Mouse (Mus musculus): Measurements from ENCODE around the gene Camk2d. TPM values are rescaled to one million over a fixed set of nuclear protein-coding genes. Genes with fewer than 3 reads are reported as not detected.
A peak's percentile ranks its signal among the peaks of the same experiment; 100 is the strongest.

Camk2d gene
- 11.7 and 13.0 TPM in 2 replicates for polyA plus RNA-seq (2016; fragmentation: Nextera tagmentation; extraction: Ambion mirVana)

- WGBS = under 1% methylated on average over 16 of the region's 16 CpGs
Observed at GRCm38 (mm10) chr3:126596086-126596485, at the start of gene Camk2d. Gene Camk2d, plus strand, starts transcription at chr3:126596302.

DNA sequence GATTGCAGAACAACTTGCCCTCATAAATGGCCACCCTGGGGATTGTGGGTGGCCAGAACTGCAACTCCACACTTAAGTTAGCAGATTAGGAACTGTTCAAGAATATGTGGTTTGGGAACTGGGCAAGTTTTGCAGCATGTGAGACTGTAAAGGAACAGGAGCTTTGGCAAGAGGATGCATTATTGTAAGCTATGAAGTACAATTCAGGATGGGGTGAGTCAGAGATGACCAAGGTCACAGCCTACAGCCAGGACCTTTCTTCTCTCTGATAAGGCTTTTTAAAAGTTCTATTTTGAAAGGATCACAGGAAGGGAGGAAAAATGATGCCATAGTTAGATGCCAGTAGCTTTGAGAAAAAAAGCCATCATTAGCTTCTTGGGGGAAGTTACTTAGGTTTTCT, 48.2 kb upstream of the Camk2d start:
- Histone ChIP-seq H3K27me3 (ENCODE audit: low read depth, poor library complexity, severe bottlenecking) (no peaks in the 10 kb centered on the region), H3K9me3 (replicated peaks) (no peaks in the 10 kb centered on the region), H3K27ac (replicated peaks) (no peak overlapping the region), H3K4me1 (no peaks in the 10 kb centered on the region), H3K36me3 (no peaks in the 10 kb centered on the region), H3K4me3 (no peak overlapping the region)
- no peak for DNase-seq (ENCODE audit: low spot score)

More at GRCm38 (mm10) chr3:126596086-126596485, at the start of gene Camk2d:
- Histone ChIP-seq H3K4me3 (peak within 1 kb of the TSS; percentile 71), H3K36me3 (no peaks in the 10 kb centered on the region), H3K27me3 (ENCODE audit: low read depth, poor library complexity, severe bottlenecking) (peaks cover 13% of the 10 kb centered on the region; the same call in 1 of the 2 replicates), H3K4me1 (peaks cover 10% of the 10 kb centered on the region), H3K9me3 (replicated peaks) (no peaks in the 10 kb centered on the region), H3K27ac (replicated peaks) (peak within 1 kb of the TSS; percentile 94)
- DNase-seq (ENCODE audit: low spot score) = peak; percentile 95

- H3K36me3 ChIP-seq = no peaks in the 10 kb centered on the region
- WGBS = 90% methylated on average over 2 of the region's 2 CpGs
- H3K9me3 ChIP-seq (replicated peaks) = no peaks in the 10 kb centered on the region
- no peaks in the 10 kb centered on the region for H3K4me1 ChIP-seq
- H3K27ac ChIP-seq (replicated peaks) = no peak overlapping the region
- H3K27me3 ChIP-seq (ENCODE audit: low read depth, poor library complexity, severe bottlenecking) = no peaks in the 10 kb centered on the region
- no peak for DNase-seq (ENCODE audit: low spot score)
- H3K4me3 ChIP-seq = no peak overlapping the region
Observed at GRCm38 (mm10) chr3:126563646-126564045, 32.5 kb upstream of the Camk2d start.

GRCm38 (mm10) chr3:126570628-126571027, 25.5 kb upstream of the Camk2d start:
- Histone ChIP-seq H3K4me1 (no peaks in the 10 kb centered on the region), H3K4me3 (no peak overlapping the region), H3K36me3 (no peaks in the 10 kb centered on the region), H3K27me3 (ENCODE audit: low read depth, poor library complexity, severe bottlenecking) (no peaks in the 10 kb centered on the region), H3K27ac (replicated peaks) (no peak overlapping the region), H3K9me3 (replicated peaks) (no peaks in the 10 kb centered on the region)
- no peak for DNase-seq (ENCODE audit: low spot score)
- 91% methylated on average over 1 of the region's 1 CpGs for WGBS

DNA sequence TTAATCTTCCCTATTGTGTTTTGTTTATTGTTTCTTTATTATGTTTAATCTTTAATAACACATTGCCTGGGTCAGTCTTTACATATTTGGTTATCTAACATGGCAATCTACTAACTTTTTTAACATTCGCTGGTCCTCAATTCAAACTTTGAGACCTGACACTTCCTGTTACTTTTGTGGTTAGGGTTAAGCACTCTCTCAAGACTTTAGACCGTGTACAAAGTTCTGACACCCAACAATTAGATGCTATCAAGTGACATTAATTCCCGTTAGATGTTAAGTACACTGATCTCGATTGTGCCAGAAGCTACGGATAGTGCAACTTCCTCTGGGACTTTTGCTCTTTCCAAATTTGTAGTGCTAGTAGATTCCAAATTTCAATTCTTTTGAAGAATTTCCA, 23.2 kb upstream of the Camk2d start:
- no peaks in the 10 kb centered on the region for H3K27me3 ChIP-seq (ENCODE audit: low read depth, poor library complexity, severe bottlenecking)
- H3K36me3 ChIP-seq = no peaks in the 10 kb centered on the region
- H3K4me3 ChIP-seq = no peak overlapping the region
- H3K4me1 ChIP-seq = no peaks in the 10 kb centered on the region
- DNase-seq (ENCODE audit: low spot score) = no peak
- H3K27ac ChIP-seq (replicated peaks) = no peak overlapping the region
- 88% methylated on average over 5 of the region's 5 CpGs for WGBS
- no peaks in the 10 kb centered on the region for H3K9me3 ChIP-seq (replicated peaks)

GRCm38 (mm10) chr3:126575927-126576326, 20.2 kb upstream of the Camk2d start:
- Histone ChIP-seq H3K27ac (replicated peaks) (no peak overlapping the region), H3K4me1 (no peaks in the 10 kb centered on the region), H3K4me3 (no peak overlapping the region), H3K27me3 (ENCODE audit: low read depth, poor library complexity, severe bottlenecking) (no peaks in the 10 kb centered on the region), H3K36me3 (no peaks in the 10 kb centered on the region), H3K9me3 (replicated peaks) (no peaks in the 10 kb centered on the region)
- WGBS = 53% methylated on average over 2 of the region's 2 CpGs
- DNase-seq (ENCODE audit: low spot score) = no peak

GRCm38 (mm10) chr3:126586134-126586533, 10.0 kb upstream of the Camk2d start:
- Histone ChIP-seq H3K27ac (replicated peaks) (no peak overlapping the region), H3K9me3 (replicated peaks) (no peaks in the 10 kb centered on the region), H3K36me3 (no peaks in the 10 kb centered on the region), H3K27me3 (ENCODE audit: low read depth, poor library complexity, severe bottlenecking) (no peaks in the 10 kb centered on the region), H3K4me1 (no peaks in the 10 kb centered on the region), H3K4me3 (no peak overlapping the region)
- DNase-seq (ENCODE audit: low spot score) = no peak
- 88% methylated on average over 3 of the region's 3 CpGs for WGBS

DNA sequence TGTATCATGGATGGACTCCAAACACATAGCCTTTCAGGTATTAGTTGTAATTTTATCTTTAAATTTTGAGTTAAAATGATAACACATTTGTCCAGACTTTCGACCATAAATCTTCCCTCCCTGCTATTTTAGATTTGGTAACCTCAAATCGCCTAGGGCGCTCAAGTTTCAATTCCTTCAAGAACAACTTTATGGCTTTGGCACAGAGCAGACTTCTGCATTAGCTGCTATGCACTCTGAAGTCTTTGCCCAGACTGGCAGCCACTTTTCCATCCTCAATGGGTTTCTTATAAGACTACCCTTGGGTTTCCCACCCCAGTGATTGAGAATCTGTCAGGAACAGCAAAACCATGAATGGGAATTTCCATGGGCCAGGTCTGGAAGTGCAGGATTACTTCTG, 8.6 kb upstream of the Camk2d start:
- no peak overlapping the region for H3K27ac ChIP-seq (replicated peaks)
- H3K4me3 ChIP-seq = no peak overlapping the region
- no peaks in the 10 kb centered on the region for H3K9me3 ChIP-seq (replicated peaks)
- H3K27me3 ChIP-seq (ENCODE audit: low read depth, poor library complexity, severe bottlenecking) = no peaks in the 10 kb centered on the region
- H3K36me3 ChIP-seq = no peaks in the 10 kb centered on the region
- WGBS = 92% methylated on average over 3 of the region's 3 CpGs
- no peaks in the 10 kb centered on the region for H3K4me1 ChIP-seq
- no peak for DNase-seq (ENCODE audit: low spot score)

- WGBS = 95% methylated on average over 7 of the region's 7 CpGs
Observed at GRCm38 (mm10) chr3:126589556-126589955, 6.5 kb upstream of the Camk2d start.

DNA sequence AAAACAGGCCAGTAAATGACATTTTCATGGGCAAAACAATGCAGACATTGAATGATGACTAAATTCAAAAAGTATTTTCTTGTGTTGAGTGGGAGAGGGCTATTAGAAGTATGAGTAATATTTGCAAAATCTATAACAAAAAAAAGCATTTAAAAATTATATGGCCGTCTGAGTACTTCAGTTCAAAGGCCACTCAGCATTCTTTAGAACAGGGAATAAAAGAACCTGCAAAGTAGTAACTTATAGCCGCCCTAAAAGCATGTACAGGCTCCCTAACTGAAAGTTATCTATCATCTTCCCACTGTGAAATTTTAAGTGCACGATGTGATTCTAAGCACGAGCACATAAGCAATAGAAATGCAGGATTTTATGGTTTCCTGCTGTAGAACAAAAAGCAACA, 646 bp upstream of the Camk2d start:
- WGBS = 77% methylated on average over 4 of the region's 4 CpGs

More at GRCm38 (mm10) chr3:126589556-126589955, 6.5 kb upstream of the Camk2d start:
- Histone ChIP-seq H3K4me1 (no peaks in the 10 kb centered on the region), H3K36me3 (no peaks in the 10 kb centered on the region), H3K4me3 (no peak overlapping the region), H3K27ac (replicated peaks) (no peak overlapping the region), H3K27me3 (ENCODE audit: low read depth, poor library complexity, severe bottlenecking) (no peaks in the 10 kb centered on the region), H3K9me3 (replicated peaks) (no peaks in the 10 kb centered on the region)
- no peak for DNase-seq (ENCODE audit: low spot score)

DNA sequence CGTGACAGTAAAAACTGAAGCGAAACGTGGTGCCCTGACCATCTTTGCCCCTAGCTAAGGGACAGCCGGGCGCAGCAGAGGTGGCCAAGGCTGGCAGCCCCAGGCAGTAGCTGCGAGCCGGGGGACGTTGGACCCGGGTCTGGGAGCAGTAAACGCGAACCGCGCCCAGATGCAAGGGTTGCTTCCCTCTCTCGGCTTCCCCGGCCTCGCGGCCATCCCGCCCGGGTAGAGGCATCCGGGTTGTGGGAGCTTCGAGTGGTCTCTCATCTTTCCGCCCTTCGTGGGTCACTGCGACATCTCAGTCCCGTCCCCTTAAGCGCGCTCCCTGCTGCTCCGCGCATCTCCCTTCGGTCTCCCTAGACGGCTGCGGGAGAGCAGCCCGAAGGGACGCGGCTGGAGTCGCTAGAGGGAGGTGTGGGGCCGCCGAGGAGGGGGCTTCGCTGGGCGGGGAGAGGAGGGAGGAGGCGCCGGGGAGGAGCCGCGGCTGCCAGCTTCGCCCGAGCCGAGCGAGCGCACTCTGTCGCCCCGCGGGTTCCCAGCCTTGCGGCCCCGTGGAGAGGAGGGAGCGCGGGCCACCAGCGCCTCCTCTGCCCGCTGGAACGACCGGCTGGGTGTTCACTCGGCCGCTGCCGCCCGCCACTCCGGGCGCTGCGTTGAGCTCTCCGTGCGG, 524 bp downstream of the Camk2d start:
- Histone ChIP-seq H3K27me3 (ENCODE audit: low read depth, poor library complexity, severe bottlenecking) (peaks cover 13% of the 10 kb centered on the region; the same call in 1 of the 2 replicates), H3K27ac (replicated peaks) (peak overlapping the region; percentile 94), H3K36me3 (no peaks in the 10 kb centered on the region), H3K4me1 (peaks cover 10% of the 10 kb centered on the region), H3K4me3 (peak overlapping the region; percentile 71), H3K9me3 (replicated peaks) (no peaks in the 10 kb centered on the region)
- DNase-seq (ENCODE audit: low spot score) = peak; percentile 89
- 0% methylated on average over 68 of the region's 69 CpGs for WGBS

More for the DNA sequence above, 646 bp upstream of the Camk2d start:
- Histone ChIP-seq H3K27me3 (ENCODE audit: low read depth, poor library complexity, severe bottlenecking) (peaks cover 13% of the 10 kb centered on the region; the same call in 1 of the 2 replicates), H3K36me3 (no peaks in the 10 kb centered on the region), H3K27ac (replicated peaks) (peak overlapping the region; percentile 94; the same call in 1 of the 2 replicates), H3K4me1 (peaks cover 10% of the 10 kb centered on the region), H3K4me3 (0 out of 2 replicates have a peak overlapping the region, but pooled peaks have one; percentile 71), H3K9me3 (replicated peaks) (no peaks in the 10 kb centered on the region)
- no peak for DNase-seq (ENCODE audit: low spot score)

GRCm38 (mm10) chr3:126597161-126597595, 1.1 kb downstream of the Camk2d start:
- WGBS = under 1% methylated on average over 51 of the region's 51 CpGs
- H3K27me3 ChIP-seq (ENCODE audit: low read depth, poor library complexity, severe bottlenecking) = peaks cover 13% of the 10 kb centered on the region; the same call in 1 of the 2 replicates
- H3K4me3 ChIP-seq = peak overlapping the region; percentile 71
- peaks cover 10% of the 10 kb centered on the region for H3K4me1 ChIP-seq
- H3K9me3 ChIP-seq (replicated peaks) = no peaks in the 10 kb centered on the region
- H3K36me3 ChIP-seq = no peaks in the 10 kb centered on the region
- DNase-seq (ENCODE audit: low spot score) = peak; percentile 87
- peak overlapping the region; percentile 94 for H3K27ac ChIP-seq (replicated peaks)

DNA sequence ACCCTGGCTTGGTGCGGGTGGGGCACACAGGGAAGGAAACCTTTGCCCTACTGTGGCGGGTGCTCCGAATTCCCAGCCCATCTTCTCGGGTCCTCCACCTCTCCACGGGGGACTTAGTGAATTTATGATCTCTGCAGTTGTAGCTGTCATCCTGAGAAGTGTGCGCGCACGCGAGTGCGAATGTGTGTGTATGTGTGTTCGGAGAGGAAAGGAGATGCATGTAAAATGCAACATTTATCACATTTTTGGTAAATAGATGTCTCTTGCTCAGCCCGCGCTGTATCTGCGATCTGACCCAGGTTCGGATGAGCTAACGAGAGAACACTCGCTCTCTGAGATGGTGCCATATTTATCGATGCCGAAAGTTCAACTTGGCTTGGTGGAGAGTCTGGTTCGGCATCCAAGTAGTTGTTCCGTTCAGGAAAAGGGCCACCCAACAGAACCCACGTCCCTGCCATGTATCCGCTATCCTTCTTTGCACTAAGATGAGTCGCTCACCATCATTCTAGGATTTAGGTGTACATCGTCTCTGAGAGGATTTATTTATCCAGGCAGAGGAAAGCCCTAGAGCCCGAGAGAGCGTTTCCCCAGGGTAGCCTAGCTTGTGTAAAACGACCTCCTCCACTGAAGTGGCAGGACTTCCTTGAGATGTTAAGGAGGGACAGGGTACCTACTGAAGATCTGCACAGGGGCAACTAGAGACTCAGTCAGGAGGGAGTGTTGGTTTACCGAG, 1.7 kb downstream of the Camk2d start:
- under 1% methylated on average over 29 of the region's 29 CpGs for WGBS
- peak; percentile 42 for DNase-seq (ENCODE audit: low spot score)

More for the DNA sequence above, 1.7 kb downstream of the Camk2d start:
- H3K36me3 ChIP-seq = no peaks in the 10 kb centered on the region
- peak overlapping the region; percentile 71 for H3K4me3 ChIP-seq
- H3K27me3 ChIP-seq (ENCODE audit: low read depth, poor library complexity, severe bottlenecking) = peaks cover 13% of the 10 kb centered on the region; the same call in 1 of the 2 replicates
- peaks cover 10% of the 10 kb centered on the region for H3K4me1 ChIP-seq
- H3K27ac ChIP-seq (replicated peaks) = peak overlapping the region; percentile 94
- H3K9me3 ChIP-seq (replicated peaks) = no peaks in the 10 kb centered on the region

Data from midbrain, embryonic 10.5 days (tissue).